Mouse (Mus musculus): ENCODE measurements around the gene Rnft2. TPM values are rescaled to one million over a fixed set of nuclear protein-coding genes. Genes with fewer than 3 reads are reported as not detected.

Gene Rnft2
- polyA plus RNA-seq, 1 experiment from 2014 or later: 4.3 TPM

- no peak for DNase-seq (ENCODE audit: low spot score)
- Histone ChIP-seq H3K4me1 (ENCODE audit: control insufficient read depth, insufficient read depth, low read length) (no peaks in the 10 kb centered on the region), H3K9me3 (replicated peaks; ENCODE audit: control insufficient read depth, low read length) (no peaks in the 10 kb centered on the region), H3K27ac (replicated peaks; ENCODE audit: low read depth, low read length) (no peak overlapping the region), H3K4me3 (ENCODE audit: low read depth, low read length) (no peak overlapping the region), H3K4me2 (ENCODE audit: low read depth, low read length) (no peak overlapping the region), H3K36me3 (replicated peaks; ENCODE audit: control insufficient read depth, insufficient read depth, low read depth, low read length) (peaks cover 22% of the 10 kb centered on the region), H3K27me3 (ENCODE audit: control insufficient read depth, insufficient read depth, low read length) (no peaks in the 10 kb centered on the region), H3K9ac (replicated peaks; ENCODE audit: low read length) (no peak overlapping the region)
- no peak for ATAC-seq (replicated peaks; ENCODE audit: insufficient number of reproducible peaks, low FRiP score, low TSS enrichment, low read depth)
- 95% methylated on average over 9 of the region's 9 CpGs for WGBS
Observed at GRCm38 (mm10) chr5:118261181-118261580, 16.3 kb upstream of the Rnft2 start.

GRCm38 (mm10) chr5:118260642-118261041, 15.7 kb upstream of the Rnft2 start:
- H3K4me1 ChIP-seq (ENCODE audit: control insufficient read depth, insufficient read depth, low read length): no peaks in the 10 kb centered on the region
- no peak overlapping the region for H3K4me2 ChIP-seq (ENCODE audit: low read depth, low read length)
- H3K9ac ChIP-seq (replicated peaks; ENCODE audit: low read length): no peak overlapping the region
- peaks cover 22% of the 10 kb centered on the region for H3K36me3 ChIP-seq (replicated peaks; ENCODE audit: control insufficient read depth, insufficient read depth, low read depth, low read length)
- H3K27me3 ChIP-seq (ENCODE audit: control insufficient read depth, insufficient read depth, low read length): no peaks in the 10 kb centered on the region
- DNase-seq (ENCODE audit: low spot score): no peak
- no peak overlapping the region for H3K4me3 ChIP-seq (ENCODE audit: low read depth, low read length)
- no peaks in the 10 kb centered on the region for H3K9me3 ChIP-seq (replicated peaks; ENCODE audit: control insufficient read depth, low read length)
- ATAC-seq (replicated peaks; ENCODE audit: insufficient number of reproducible peaks, low FRiP score, low TSS enrichment, low read depth): no peak
- no peak overlapping the region for H3K27ac ChIP-seq (replicated peaks; ENCODE audit: low read depth, low read length)
- 92% methylated on average over 11 of the region's 11 CpGs for WGBS

GRCm38 (mm10) chr5:118260055-118260454, 15.1 kb upstream of the Rnft2 start:
- Histone ChIP-seq H3K27ac (replicated peaks; ENCODE audit: low read depth, low read length) (no peak overlapping the region), H3K4me2 (ENCODE audit: low read depth, low read length) (no peak overlapping the region), H3K9ac (replicated peaks; ENCODE audit: low read length) (no peak overlapping the region), H3K36me3 (replicated peaks; ENCODE audit: control insufficient read depth, insufficient read depth, low read depth, low read length) (peaks cover 22% of the 10 kb centered on the region), H3K4me3 (ENCODE audit: low read depth, low read length) (no peak overlapping the region), H3K4me1 (ENCODE audit: control insufficient read depth, insufficient read depth, low read length) (no peaks in the 10 kb centered on the region), H3K27me3 (ENCODE audit: control insufficient read depth, insufficient read depth, low read length) (no peaks in the 10 kb centered on the region), H3K9me3 (replicated peaks; ENCODE audit: control insufficient read depth, low read length) (no peaks in the 10 kb centered on the region)
- DNase-seq (ENCODE audit: low spot score) (no peak), ATAC-seq (replicated peaks; ENCODE audit: insufficient number of reproducible peaks, low FRiP score, low TSS enrichment, low read depth) (no peak)
- WGBS: 87% methylated on average over 10 of the region's 10 CpGs

- Histone ChIP-seq H3K36me3 (replicated peaks; ENCODE audit: control insufficient read depth, insufficient read depth, low read depth, low read length) (peaks cover 22% of the 10 kb centered on the region), H3K9me3 (replicated peaks; ENCODE audit: control insufficient read depth, low read length) (no peaks in the 10 kb centered on the region), H3K9ac (replicated peaks; ENCODE audit: low read length) (no peak overlapping the region), H3K27me3 (ENCODE audit: control insufficient read depth, insufficient read depth, low read length) (no peaks in the 10 kb centered on the region), H3K4me1 (ENCODE audit: control insufficient read depth, insufficient read depth, low read length) (no peaks in the 10 kb centered on the region), H3K4me3 (ENCODE audit: low read depth, low read length) (no peak overlapping the region), H3K4me2 (ENCODE audit: low read depth, low read length) (no peak overlapping the region), H3K27ac (replicated peaks; ENCODE audit: low read depth, low read length) (no peak overlapping the region)
- WGBS: 87% methylated on average over 6 of the region's 6 CpGs
- DNase-seq (ENCODE audit: low spot score): no peak
- ATAC-seq (replicated peaks; ENCODE audit: insufficient number of reproducible peaks, low FRiP score, low TSS enrichment, low read depth): no peak
Observed at GRCm38 (mm10) chr5:118259636-118260035, 14.7 kb upstream of the Rnft2 start.

DNA sequence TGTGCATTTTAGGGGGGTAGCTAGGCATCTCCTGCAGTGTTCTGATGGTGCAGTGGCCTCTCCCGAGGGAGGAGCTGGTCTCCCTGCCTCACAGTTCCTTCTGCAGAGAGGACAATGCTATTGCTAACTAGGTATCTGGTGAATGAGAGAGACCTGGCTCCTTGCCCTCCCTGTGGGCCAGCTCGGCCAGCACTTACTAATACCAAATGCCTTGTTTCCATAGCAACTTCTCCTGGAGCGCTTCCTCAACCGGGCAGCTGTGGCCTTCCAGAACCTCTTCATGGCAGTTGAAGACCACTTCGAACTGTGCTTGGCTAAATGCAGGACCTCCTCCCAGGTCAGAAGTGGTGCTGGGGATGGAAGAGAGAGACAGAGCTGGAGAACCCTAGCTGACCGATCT, 14.2 kb upstream of the Rnft2 start:
- no peak overlapping the region for H3K27ac ChIP-seq (replicated peaks; ENCODE audit: low read depth, low read length)
- H3K27me3 ChIP-seq (ENCODE audit: control insufficient read depth, insufficient read depth, low read length): no peaks in the 10 kb centered on the region
- H3K4me1 ChIP-seq (ENCODE audit: control insufficient read depth, insufficient read depth, low read length): no peaks in the 10 kb centered on the region
- no peak overlapping the region for H3K4me2 ChIP-seq (ENCODE audit: low read depth, low read length)
- no peaks in the 10 kb centered on the region for H3K9me3 ChIP-seq (replicated peaks; ENCODE audit: control insufficient read depth, low read length)
- ATAC-seq (replicated peaks; ENCODE audit: insufficient number of reproducible peaks, low FRiP score, low TSS enrichment, low read depth) (no peak), DNase-seq (ENCODE audit: low spot score) (no peak)
- H3K9ac ChIP-seq (replicated peaks; ENCODE audit: low read length): no peak overlapping the region
- H3K4me3 ChIP-seq (ENCODE audit: low read depth, low read length): no peak overlapping the region
- peaks cover 22% of the 10 kb centered on the region for H3K36me3 ChIP-seq (replicated peaks; ENCODE audit: control insufficient read depth, insufficient read depth, low read depth, low read length)
- WGBS: 71% methylated on average over 6 of the region's 6 CpGs

DNA sequence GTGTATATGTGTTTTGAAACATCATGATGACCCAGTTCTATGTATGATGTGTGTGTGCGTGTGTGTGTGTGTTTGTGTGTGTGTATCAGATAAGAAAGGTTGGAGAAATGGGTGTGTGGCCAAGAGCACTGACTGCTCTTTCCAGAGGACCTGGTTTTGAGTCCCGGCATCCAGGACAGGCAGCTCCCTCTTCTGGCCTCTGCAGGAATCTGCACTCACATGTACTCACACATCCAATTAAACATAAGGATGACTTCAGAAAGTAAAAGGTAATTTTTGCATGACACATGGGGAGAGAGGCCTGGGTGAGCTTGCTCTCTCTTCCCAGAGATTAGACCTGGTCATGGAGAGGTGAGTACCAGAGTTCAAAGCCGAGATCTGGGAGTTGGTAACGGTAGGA, 12.1 kb upstream of the Rnft2 start:
- Histone ChIP-seq H3K4me2 (ENCODE audit: low read depth, low read length) (no peak overlapping the region), H3K9ac (replicated peaks; ENCODE audit: low read length) (no peak overlapping the region), H3K4me1 (ENCODE audit: control insufficient read depth, insufficient read depth, low read length) (no peaks in the 10 kb centered on the region), H3K4me3 (ENCODE audit: low read depth, low read length) (no peak overlapping the region), H3K27me3 (ENCODE audit: control insufficient read depth, insufficient read depth, low read length) (no peaks in the 10 kb centered on the region), H3K36me3 (replicated peaks; ENCODE audit: control insufficient read depth, insufficient read depth, low read depth, low read length) (peaks cover 22% of the 10 kb centered on the region), H3K9me3 (replicated peaks; ENCODE audit: control insufficient read depth, low read length) (no peaks in the 10 kb centered on the region), H3K27ac (replicated peaks; ENCODE audit: low read depth, low read length) (no peak overlapping the region)
- 94% methylated on average over 4 of the region's 4 CpGs for WGBS
- ATAC-seq (replicated peaks; ENCODE audit: insufficient number of reproducible peaks, low FRiP score, low TSS enrichment, low read depth) (no peak), DNase-seq (ENCODE audit: low spot score) (no peak)

- Histone ChIP-seq H3K27me3 (ENCODE audit: control insufficient read depth, insufficient read depth, low read length) (no peaks in the 10 kb centered on the region), H3K4me1 (ENCODE audit: control insufficient read depth, insufficient read depth, low read length) (no peaks in the 10 kb centered on the region), H3K9me3 (replicated peaks; ENCODE audit: control insufficient read depth, low read length) (no peaks in the 10 kb centered on the region), H3K4me3 (ENCODE audit: low read depth, low read length) (no peak overlapping the region), H3K4me2 (ENCODE audit: low read depth, low read length) (no peak overlapping the region), H3K9ac (replicated peaks; ENCODE audit: low read length) (no peak overlapping the region), H3K27ac (replicated peaks; ENCODE audit: low read depth, low read length) (no peak overlapping the region), H3K36me3 (replicated peaks; ENCODE audit: control insufficient read depth, insufficient read depth, low read depth, low read length) (peaks cover 7% of the 10 kb centered on the region)
- 69% methylated on average over 3 of the region's 3 CpGs for WGBS
- DNase-seq (ENCODE audit: low spot score): no peak
- no peak for ATAC-seq (replicated peaks; ENCODE audit: insufficient number of reproducible peaks, low FRiP score, low TSS enrichment, low read depth)
Observed at GRCm38 (mm10) chr5:118253551-118253950, 8.6 kb upstream of the Rnft2 start.

DNA sequence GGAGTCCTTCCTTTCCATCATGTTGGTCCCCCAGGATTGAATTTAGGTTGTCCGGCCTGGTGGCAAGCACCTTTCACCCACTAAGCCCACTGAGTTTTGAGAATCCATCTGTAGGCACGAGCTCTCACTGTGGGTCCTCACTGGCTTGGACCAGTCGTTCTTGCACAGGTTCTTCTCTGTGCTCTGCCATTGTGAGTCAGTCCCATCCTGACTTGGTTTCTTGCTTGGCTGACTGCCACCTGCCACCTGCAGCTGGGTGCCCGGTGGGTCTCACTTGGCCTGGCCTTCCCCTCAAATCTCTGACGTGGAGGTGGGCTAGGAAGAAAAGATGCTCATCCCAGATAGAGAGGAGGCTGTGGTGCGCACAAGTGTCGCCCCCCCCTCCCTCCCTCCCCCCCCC, 6.1 kb upstream of the Rnft2 start:
- no peaks in the 10 kb centered on the region for H3K27me3 ChIP-seq (ENCODE audit: control insufficient read depth, insufficient read depth, low read length)
- ATAC-seq (replicated peaks; ENCODE audit: insufficient number of reproducible peaks, low FRiP score, low TSS enrichment, low read depth) (no peak), DNase-seq (ENCODE audit: low spot score) (no peak)
- no peaks in the 10 kb centered on the region; the same call in 1 of the 2 replicates for H3K4me1 ChIP-seq (ENCODE audit: control insufficient read depth, insufficient read depth, low read length)
- no peak overlapping the region for H3K4me2 ChIP-seq (ENCODE audit: low read depth, low read length)
- no peak overlapping the region for H3K4me3 ChIP-seq (ENCODE audit: low read depth, low read length)
- no peaks in the 10 kb centered on the region for H3K36me3 ChIP-seq (replicated peaks; ENCODE audit: control insufficient read depth, insufficient read depth, low read depth, low read length)
- no peaks in the 10 kb centered on the region for H3K9me3 ChIP-seq (replicated peaks; ENCODE audit: control insufficient read depth, low read length)
- H3K9ac ChIP-seq (replicated peaks; ENCODE audit: low read length): no peak overlapping the region
- 87% methylated on average over 7 of the region's 7 CpGs for WGBS
- no peak overlapping the region for H3K27ac ChIP-seq (replicated peaks; ENCODE audit: low read depth, low read length)
